Mouse (Mus musculus) spleen, adult 2 months (tissue): ENCODE data around the gene Cyp4f39. TPM values are rescaled to one million over a fixed set of nuclear protein-coding genes. Genes with fewer than 3 reads are reported as not detected.

Source experiments
- DNase-seq, 2 experiments: peaks; one replicate each; pipeline versions ENCODE4 v3.0.0 to v3.0.0-alpha.2; 2012 to 2021; ENCODE audit warnings: low spot score in 2 of 2, low read depth in 1 of 2
- H3K27ac ChIP-seq: fragments of 200-500 bp; 2 replicates; pipeline ENCODE4 v1.5.1; 2012; ENCODE audit warnings: low read length, inconsistent platforms; ENCODE audit not compliant: insufficient read depth
- H3K27me3 ChIP-seq: fragments of 200-500 bp; 2 replicates; pipeline ENCODE4 v1.6.1; 2012; ENCODE audit warnings: mild to moderate bottlenecking, moderate library complexity, low read length, inconsistent platforms; ENCODE audit not compliant: control insufficient read depth, insufficient read depth
- H3K36me3 ChIP-seq: fragments of 200-500 bp; 2 replicates; pipeline ENCODE4 v1.6.1; 2012; ENCODE audit warnings: mild to moderate bottlenecking, low read length, inconsistent platforms; ENCODE audit not compliant: control insufficient read depth, insufficient read depth
- H3K4me1 ChIP-seq: fragments of 200-500 bp; 2 replicates; pipeline ENCODE4 v1.6.1; 2011; ENCODE audit warnings: inconsistent platforms; ENCODE audit not compliant: control insufficient read depth, insufficient read depth, insufficient read length
- H3K4me3 ChIP-seq: fragments of 200-500 bp; 2 replicates; pipeline ENCODE4 v1.5.1; 2011; ENCODE audit warnings: mild to moderate bottlenecking, inconsistent platforms; ENCODE audit not compliant: insufficient read depth, insufficient read length; ENCODE audit errors: extremely low read depth
- CTCF ChIP-seq: fragments of 200-500 bp; IDR thresholded peaks from 2 replicates; pipeline ENCODE4 v1.5.1; 2011; ENCODE audit warnings: mild to moderate bottlenecking, inconsistent platforms; ENCODE audit not compliant: insufficient read depth, insufficient read length, insufficient replicate concordance; ENCODE audit errors: extremely low read depth
- POLR2A ChIP-seq: fragments of 200-500 bp; IDR thresholded peaks from 2 replicates; pipeline ENCODE4 v1.6.1; 2011; ENCODE audit warnings: low read depth, low read length, inconsistent platforms
- WGBS: fragments of 180-500 bp; shearing (Covaris S2); methylation state at CpG from one replicate; pipeline ENCODE4 v1.1.7; 2018; 5-methylcytosine and 5-hydroxymethylcytosine counted together
- polyA plus RNA-seq: library from polyadenylated mRNA; depleted of rRNA; stranded (reverse); fragments of >200 nt; gene quantifications from 2 replicates; pipeline ENCODE4 v1.2.3, GENCODE M21; 2012

Cyp4f39 gene
- polyA plus RNA-seq, 1 experiment = 0.39 TPM

DNA sequence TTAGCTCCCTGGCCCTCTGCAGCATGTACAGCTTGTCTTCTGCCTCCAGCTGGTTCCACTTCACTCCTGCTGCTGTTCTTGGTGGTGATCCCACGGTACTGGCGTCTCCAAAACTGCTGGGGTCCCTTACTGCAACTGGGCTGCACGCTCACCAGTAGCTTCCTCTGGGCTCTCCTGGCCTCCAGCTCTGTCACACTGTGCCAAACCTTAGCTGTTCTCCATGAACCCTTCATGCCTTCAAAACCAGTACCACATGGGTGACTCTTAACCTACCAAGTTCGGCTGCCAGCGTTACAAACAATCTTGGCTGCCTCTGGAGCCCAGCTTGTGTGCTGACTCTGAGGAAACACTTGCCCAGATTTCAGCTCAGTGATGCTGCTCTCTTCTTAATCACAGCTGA, 7.5 kb upstream of the Cyp4f39 start:
- H3K36me3 ChIP-seq = no peaks in the 10 kb centered on the region
- H3K4me1 ChIP-seq = no peaks in the 10 kb centered on the region
- no peak overlapping the region for H3K4me3 ChIP-seq
- no peak for DNase-seq
- WGBS = 73% methylated on average over 5 of the region's 5 CpGs
- H3K27ac ChIP-seq = no peak overlapping the region
- no peaks in the 10 kb centered on the region for H3K27me3 ChIP-seq
- no peak for TF ChIP-seq POLR2A
- no peak for TF ChIP-seq CTCF

DNA sequence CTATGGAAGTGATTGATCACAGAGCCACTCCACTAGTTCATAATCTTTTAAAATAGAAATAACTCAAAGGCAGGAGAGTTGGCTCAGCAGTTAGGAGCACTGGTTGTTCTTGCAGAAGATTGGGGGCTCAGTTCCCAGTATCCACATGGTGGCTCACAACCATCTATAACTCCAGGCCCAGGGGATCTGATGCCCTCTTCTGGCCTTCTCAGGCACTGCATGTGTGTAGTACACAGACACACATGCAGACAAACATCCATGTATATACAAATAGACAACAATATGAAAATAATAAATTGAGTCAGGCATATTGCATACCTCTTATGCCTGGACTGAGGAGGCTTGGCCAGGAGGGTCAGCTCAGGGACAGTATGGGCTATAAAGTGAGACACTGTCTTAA, 5.3 kb upstream of the Cyp4f39 start:
- Histone ChIP-seq H3K27me3 (no peaks in the 10 kb centered on the region), H3K27ac (no peak overlapping the region), H3K4me3 (no peak overlapping the region), H3K36me3 (no peaks in the 10 kb centered on the region), H3K4me1 (no peaks in the 10 kb centered on the region)
- no peak for DNase-seq
- TF ChIP-seq POLR2A (no peak), CTCF (no peak)

DNA sequence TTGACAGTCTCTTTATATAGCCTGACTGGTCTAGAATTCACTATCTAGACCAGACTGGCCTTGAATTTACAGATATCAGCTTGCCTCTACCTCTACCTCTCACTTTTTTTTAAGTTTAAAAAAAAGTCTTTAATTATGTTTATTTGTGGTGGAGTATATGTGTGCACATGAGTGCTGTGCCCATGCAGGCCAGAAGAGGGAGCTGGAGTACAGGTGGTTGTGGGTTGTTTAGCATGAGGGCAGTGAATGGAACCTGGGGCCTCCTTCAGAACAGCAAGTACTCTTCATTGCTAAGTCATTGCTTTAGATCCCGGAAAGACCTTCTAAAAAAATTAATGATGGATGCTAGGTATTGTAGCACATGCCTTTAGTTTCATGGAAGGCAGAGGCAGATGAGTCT, 3.5 kb upstream of the Cyp4f39 start:
- Histone ChIP-seq H3K4me1 (no peaks in the 10 kb centered on the region), H3K27ac (no peak overlapping the region), H3K27me3 (no peaks in the 10 kb centered on the region), H3K36me3 (no peaks in the 10 kb centered on the region), H3K4me3 (no peak overlapping the region)
- no peak for TF ChIP-seq POLR2A
- no peak for TF ChIP-seq CTCF
- WGBS = 94% methylated on average over 1 of the region's 1 CpGs
- no peak for DNase-seq

DNA sequence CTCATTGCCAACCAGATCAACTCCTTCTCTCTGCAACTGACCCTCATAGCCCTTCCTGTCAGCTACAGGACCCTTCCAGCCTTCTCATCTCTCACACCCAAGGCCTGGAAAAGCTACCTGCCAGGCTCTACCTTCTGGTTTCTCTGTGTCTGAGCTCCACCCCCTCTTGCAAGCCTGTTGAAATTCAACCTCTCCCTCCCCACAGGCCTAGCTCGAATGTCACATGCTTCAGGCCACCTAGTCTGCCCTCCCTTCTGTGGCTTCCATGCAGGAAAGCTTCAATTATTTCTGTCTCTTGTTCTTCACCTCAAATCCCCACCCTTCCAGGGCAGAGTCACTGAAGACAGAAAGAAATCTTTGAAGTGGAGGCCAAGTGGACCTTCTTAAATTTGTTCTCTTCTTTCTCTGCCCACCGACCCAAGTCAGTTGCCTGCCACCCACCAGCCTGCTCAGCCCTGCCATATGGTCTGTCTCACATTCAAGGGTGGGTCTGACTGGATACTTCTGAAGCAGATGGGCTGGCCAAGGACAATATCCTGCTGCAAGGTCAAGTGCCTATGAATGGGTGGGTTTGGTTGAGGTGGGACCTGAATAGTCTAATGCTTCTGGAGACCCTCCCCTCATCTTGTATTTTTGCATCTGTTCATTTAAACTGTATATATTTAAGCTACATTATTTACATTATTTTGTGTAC, 1.5 kb upstream of the Cyp4f39 start:
- WGBS = 36% methylated on average over 2 of the region's 2 CpGs
- TF ChIP-seq CTCF (no peak), POLR2A (no peak)
- no peaks in the 10 kb centered on the region for H3K27me3 ChIP-seq

DNA sequence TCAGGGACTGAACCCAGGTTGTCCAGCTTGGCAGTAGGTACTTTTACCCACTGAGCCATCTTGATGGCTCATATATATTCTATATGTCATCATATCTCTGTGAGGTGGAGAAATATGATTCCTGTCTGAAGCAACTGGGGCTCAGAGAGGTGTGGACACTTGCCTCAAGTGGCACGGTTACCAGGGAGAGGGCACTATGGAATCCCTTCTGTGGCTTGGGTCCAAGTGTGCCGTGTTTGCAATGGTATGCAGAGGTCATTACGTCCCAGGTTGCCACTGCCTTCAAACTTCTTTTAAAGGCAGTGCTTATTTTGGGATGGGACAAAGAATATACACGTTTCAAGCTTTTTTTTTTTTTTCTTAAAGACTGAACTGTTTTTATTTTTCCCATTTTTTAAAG, 1.7 kb downstream of the Cyp4f39 start:
- TF ChIP-seq POLR2A (no peak), CTCF (no peak)

More for the DNA sequence above, 1.5 kb upstream of the Cyp4f39 start:
- Histone ChIP-seq H3K36me3 (no peaks in the 10 kb centered on the region), H3K4me3 (no peak overlapping the region), H3K4me1 (no peaks in the 10 kb centered on the region), H3K27ac (no peak overlapping the region)
- no peak for DNase-seq

DNA sequence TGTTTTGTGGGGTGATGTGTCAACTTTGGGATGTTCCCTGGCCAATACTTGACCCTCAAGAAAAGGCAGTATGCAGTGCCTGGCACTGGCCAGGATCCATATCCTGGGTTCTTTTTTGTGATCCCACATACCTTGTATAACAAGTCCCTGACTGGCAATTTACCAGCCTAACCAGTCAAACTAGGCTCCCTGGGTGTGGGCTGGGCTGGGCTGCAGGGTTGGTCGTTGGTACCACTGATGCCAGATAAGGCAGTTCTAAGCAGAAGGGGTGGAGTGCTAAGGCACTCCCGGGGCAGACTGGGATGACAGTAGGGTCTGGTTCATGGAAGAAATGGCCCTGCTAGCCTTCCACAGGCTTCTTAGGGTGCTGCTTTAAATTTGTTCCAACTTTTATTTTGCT, 2.5 kb downstream of the Cyp4f39 start:
- H3K4me3 ChIP-seq = no peak overlapping the region
- DNase-seq = no peak
- 36% methylated on average over 2 of the region's 2 CpGs for WGBS
- H3K27ac ChIP-seq = no peak overlapping the region
- H3K27me3 ChIP-seq = no peaks in the 10 kb centered on the region
- H3K4me1 ChIP-seq = no peaks in the 10 kb centered on the region
- no peaks in the 10 kb centered on the region for H3K36me3 ChIP-seq
- no peak for TF ChIP-seq POLR2A
- TF ChIP-seq CTCF = no peak

More for the DNA sequence above, 1.7 kb downstream of the Cyp4f39 start:
- DNase-seq = no peak
- H3K4me3 ChIP-seq = no peak overlapping the region
- WGBS = 83% methylated on average over 4 of the region's 4 CpGs
- no peaks in the 10 kb centered on the region for H3K4me1 ChIP-seq
- H3K27me3 ChIP-seq = no peaks in the 10 kb centered on the region
- H3K36me3 ChIP-seq = no peaks in the 10 kb centered on the region
- no peak overlapping the region for H3K27ac ChIP-seq

DNA sequence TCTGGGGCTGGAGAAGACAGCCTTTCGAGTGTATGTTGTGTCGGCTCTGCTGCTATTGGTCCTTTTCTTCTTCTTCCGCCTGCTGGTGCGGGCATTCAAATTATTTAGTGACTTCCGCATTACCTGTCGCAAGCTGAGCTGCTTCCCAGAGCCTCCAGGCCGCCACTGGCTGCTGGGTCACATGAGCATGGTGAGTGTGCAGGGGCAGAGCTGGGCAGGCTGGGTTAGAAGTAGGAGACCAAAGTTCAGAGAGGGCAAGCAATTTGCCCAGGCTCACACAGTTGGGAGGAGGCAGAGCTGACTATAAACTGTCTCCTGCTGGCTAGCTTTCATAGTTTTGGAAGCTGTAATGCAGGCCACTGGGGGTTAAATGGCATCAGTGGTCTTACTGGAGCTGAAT, 16.0 kb downstream of the Cyp4f39 start:
- TF ChIP-seq CTCF (no peak), POLR2A (no peak)

More for the DNA sequence above, 16.0 kb downstream of the Cyp4f39 start:
- WGBS = 78% methylated on average over 7 of the region's 7 CpGs
- no peak overlapping the region for H3K4me3 ChIP-seq
- no peaks in the 10 kb centered on the region for H3K27me3 ChIP-seq
- no peaks in the 10 kb centered on the region for H3K36me3 ChIP-seq
- no peaks in the 10 kb centered on the region for H3K4me1 ChIP-seq
- H3K27ac ChIP-seq = no peak overlapping the region
- DNase-seq = no peak
